Mouse (Mus musculus): ENCODE data around the gene Dedd. TPM values are rescaled to one million over a fixed set of nuclear protein-coding genes. Genes with fewer than 3 reads are reported as not detected.

Dedd gene
- polyA plus RNA-seq (2012; rRNA removed), result 54.4 and 56.4 TPM in 2 replicates

DNA sequence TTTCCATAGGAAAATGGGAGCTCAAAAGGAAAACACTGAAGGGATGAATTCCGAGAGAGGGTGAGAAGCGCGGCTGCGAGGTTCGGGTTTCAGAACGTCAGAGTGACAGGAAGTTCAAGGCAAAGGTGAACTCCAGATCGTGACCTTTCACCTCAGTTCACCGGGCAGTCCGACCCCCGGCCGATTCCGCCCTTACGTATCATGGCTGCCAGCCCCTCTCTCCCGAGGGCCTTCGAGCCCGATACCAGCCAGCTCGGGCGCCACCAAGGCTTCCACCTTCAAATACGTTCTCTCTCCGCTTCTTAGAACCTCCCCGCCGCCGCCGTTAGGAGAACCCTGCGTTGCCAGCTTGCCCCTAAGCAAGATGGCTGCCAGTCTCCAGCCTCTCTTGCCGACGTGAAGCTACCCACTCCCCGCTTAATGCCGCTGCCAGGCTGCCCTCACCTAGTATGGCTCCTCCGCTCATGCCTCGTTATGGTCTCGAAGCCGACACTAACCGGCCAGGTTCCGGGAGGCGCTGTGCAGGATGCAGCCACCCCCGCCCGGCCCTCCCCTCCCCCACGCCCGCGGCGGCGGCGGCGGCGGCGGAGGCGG is at the start of gene Dedd:
Dedd (plus strand) TSS at position 307 of the 594 bp plus-strand sequence.
- Histone ChIP-seq H3K4me3 (replicated peaks; ENCODE audit: insufficient read depth, low read depth, low read length) (peak within 1 kb of the TSS; percentile 85), H3K4me1 (ENCODE audit: control insufficient read depth, insufficient read depth, low read length) (peaks cover 15% of the 10 kb centered on the region), H3K27me3 (ENCODE audit: control insufficient read depth, insufficient read depth, low read length) (no peaks in the 10 kb centered on the region), H3K27ac (ENCODE audit: insufficient read depth, low read length) (peak within 1 kb of the TSS; percentile 97)
- TF ChIP-seq POLR2A (IDR thresholded peaks at IDR 0.05; ENCODE audit: borderline replicate concordance, insufficient read depth, low read length) (peak; percentile 62; the same call in 1 of the 2 replicates), CTCF (IDR thresholded peaks at IDR 0.05; ENCODE audit: borderline replicate concordance, insufficient read depth, low read depth, low read length) (no peak)
- DNase-seq, result peak; percentile 94 to 95
- WGBS, result under 1% methylated on average over 48 of the region's 48 CpGs

GRCm38 (mm10) chr1:171279721-171280120 is 49.2 kb upstream of the Dedd start:
- no peak overlapping the region for H3K27ac ChIP-seq (ENCODE audit: insufficient read depth, low read length)
- 60% methylated on average over 5 of the region's 5 CpGs for WGBS
- H3K27me3 ChIP-seq (ENCODE audit: control insufficient read depth, insufficient read depth, low read length), result no peaks in the 10 kb centered on the region
- peaks cover 7% of the 10 kb centered on the region; the same call in 1 of the 2 replicates for H3K4me1 ChIP-seq (ENCODE audit: control insufficient read depth, insufficient read depth, low read length)
- TF ChIP-seq POLR2A (IDR thresholded peaks at IDR 0.05; ENCODE audit: borderline replicate concordance, insufficient read depth, low read length), result no peak
- no peak for TF ChIP-seq CTCF (IDR thresholded peaks at IDR 0.05; ENCODE audit: borderline replicate concordance, insufficient read depth, low read depth, low read length)
- H3K4me3 ChIP-seq (replicated peaks; ENCODE audit: insufficient read depth, low read depth, low read length), result no peak overlapping the region
- no peak for DNase-seq

GRCm38 (mm10) chr1:171280250-171280915 is 48.6 kb upstream of the Dedd start:
- Histone ChIP-seq H3K27me3 (ENCODE audit: control insufficient read depth, insufficient read depth, low read length) (no peaks in the 10 kb centered on the region), H3K4me1 (ENCODE audit: control insufficient read depth, insufficient read depth, low read length) (peaks cover 7% of the 10 kb centered on the region; the same call in 1 of the 2 replicates), H3K27ac (ENCODE audit: insufficient read depth, low read length) (no peak overlapping the region), H3K4me3 (replicated peaks; ENCODE audit: insufficient read depth, low read depth, low read length) (peak overlapping the region; percentile 94)
- peak in 1 of 2 experiments; percentile 22 for DNase-seq
- 1% methylated on average over 25 of the region's 25 CpGs for WGBS
- TF ChIP-seq CTCF (IDR thresholded peaks at IDR 0.05; ENCODE audit: borderline replicate concordance, insufficient read depth, low read depth, low read length) (no peak), POLR2A (IDR thresholded peaks at IDR 0.05; ENCODE audit: borderline replicate concordance, insufficient read depth, low read length) (no peak)

DNA sequence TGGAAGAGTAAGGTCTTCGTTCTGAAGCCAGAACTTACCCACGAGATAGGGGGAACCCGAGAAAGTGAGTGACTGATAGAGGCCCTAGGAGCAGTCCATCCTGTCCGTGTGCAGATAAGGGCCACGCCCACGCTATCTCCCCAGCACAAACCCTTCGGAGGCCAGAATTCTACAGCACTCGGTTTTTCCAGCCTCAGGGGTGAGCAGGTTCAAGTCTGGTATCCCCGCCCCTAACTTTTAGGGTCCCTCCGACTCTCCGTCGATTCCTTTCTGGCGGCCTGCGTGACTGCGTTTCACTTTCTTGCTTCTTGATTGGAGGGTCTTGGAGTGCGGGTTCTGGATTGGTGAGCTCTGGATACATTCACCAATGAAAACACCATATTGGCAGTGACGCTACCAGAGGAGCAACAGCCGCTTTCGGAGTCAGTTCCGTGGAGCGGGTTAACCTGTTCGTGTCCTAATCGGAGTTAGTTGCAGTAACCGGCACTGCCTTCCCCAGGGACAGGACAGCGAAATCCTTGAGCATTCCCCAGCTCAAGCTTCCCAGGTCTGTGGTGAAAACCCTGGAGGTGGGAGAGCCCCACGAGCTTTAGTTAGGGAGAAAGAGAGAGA is 47.9 kb upstream of the Dedd start, which contains the start of gene Ppox:
Ppox (minus strand) TSS at position 271 of the 612 bp plus-strand sequence.
- under 1% methylated on average over 26 of the region's 26 CpGs for WGBS
- peak; percentile 92 to 98 for DNase-seq
- H3K27ac ChIP-seq (ENCODE audit: insufficient read depth, low read length), result peak within 1 kb of the TSS; percentile 15
- peak within 1 kb of the TSS; percentile 94 for H3K4me3 ChIP-seq (replicated peaks; ENCODE audit: insufficient read depth, low read depth, low read length)
- no peak for TF ChIP-seq CTCF (IDR thresholded peaks at IDR 0.05; ENCODE audit: borderline replicate concordance, insufficient read depth, low read depth, low read length)
- TF ChIP-seq POLR2A (IDR thresholded peaks at IDR 0.05; ENCODE audit: borderline replicate concordance, insufficient read depth, low read length), result peak; percentile 9; the same call in 1 of the 2 replicates
- peaks cover 7% of the 10 kb centered on the region; the same call in 1 of the 2 replicates for H3K4me1 ChIP-seq (ENCODE audit: control insufficient read depth, insufficient read depth, low read length)
- H3K27me3 ChIP-seq (ENCODE audit: control insufficient read depth, insufficient read depth, low read length), result no peaks in the 10 kb centered on the region

GRCm38 (mm10) chr1:171281528-171281923 is 47.4 kb upstream of the Dedd start:
- TF ChIP-seq CTCF (IDR thresholded peaks at IDR 0.05; ENCODE audit: borderline replicate concordance, insufficient read depth, low read depth, low read length) (peak; percentile 63), POLR2A (IDR thresholded peaks at IDR 0.05; ENCODE audit: borderline replicate concordance, insufficient read depth, low read length) (no peak)
- DNase-seq, result peak; percentile 73 to 79
- WGBS, result 0% methylated on average over 10 of the region's 10 CpGs
- H3K4me1 ChIP-seq (ENCODE audit: control insufficient read depth, insufficient read depth, low read length), result peaks cover 11% of the 10 kb centered on the region; the same call in 1 of the 2 replicates
- peak overlapping the region; percentile 15 for H3K27ac ChIP-seq (ENCODE audit: insufficient read depth, low read length)
- peak overlapping the region; percentile 71 for H3K4me3 ChIP-seq (replicated peaks; ENCODE audit: insufficient read depth, low read depth, low read length)
- H3K27me3 ChIP-seq (ENCODE audit: control insufficient read depth, insufficient read depth, low read length), result no peaks in the 10 kb centered on the region

GRCm38 (mm10) chr1:171282086-171282805 is 46.7 kb upstream of the Dedd start:
- H3K27me3 ChIP-seq (ENCODE audit: control insufficient read depth, insufficient read depth, low read length), result no peaks in the 10 kb centered on the region
- WGBS, result 68% methylated on average over 18 of the region's 18 CpGs
- no peak for TF ChIP-seq POLR2A (IDR thresholded peaks at IDR 0.05; ENCODE audit: borderline replicate concordance, insufficient read depth, low read length)
- TF ChIP-seq CTCF (IDR thresholded peaks at IDR 0.05; ENCODE audit: borderline replicate concordance, insufficient read depth, low read depth, low read length), result no peak
- no peak overlapping the region for H3K27ac ChIP-seq (ENCODE audit: insufficient read depth, low read length)
- no peak overlapping the region for H3K4me3 ChIP-seq (replicated peaks; ENCODE audit: insufficient read depth, low read depth, low read length)
- H3K4me1 ChIP-seq (ENCODE audit: control insufficient read depth, insufficient read depth, low read length), result peaks cover 11% of the 10 kb centered on the region; the same call in 1 of the 2 replicates
- DNase-seq, result peak in 1 of 2 experiments; percentile 25

Measured in cerebellum, adult 2 months (tissue).